Mouse (Mus musculus) bone marrow macrophage, adult 2 months (primary cell): ENCODE measurements around the gene C9orf72.

Experiments used
- CTCF ChIP-seq: IDR thresholded peaks from 2 replicates; pipeline ENCODE4 v1.5.1; 2012; ENCODE audit warnings: low read depth, mild to moderate bottlenecking, low read length, moderate library complexity
- POLR2A ChIP-seq: IDR thresholded peaks from 2 replicates; pipeline ENCODE4 v1.6.1; 2012; ENCODE audit warnings: mild to moderate bottlenecking, low read depth, low read length, borderline replicate concordance

- TF ChIP-seq CTCF, result no peak
- TF ChIP-seq POLR2A, result no peak
Observed at GRCm38 (mm10) chr4:35238696-35239095, 12.7 kb upstream of the C9orf72 start.
